Mouse (Mus musculus) C2C12 (cell line): ENCODE data around the gene Lix1.

Experiments used
- CTCF ChIP-seq: IDR thresholded peaks from one replicate; pipeline ENCODE4 v1.5.1; 2011; ENCODE audit not compliant: control insufficient read depth, insufficient read depth, insufficient read length
- MYOD1 ChIP-seq: IDR thresholded peaks from one replicate; pipeline ENCODE4 v1.6.1; 2011; ENCODE audit warnings: low read depth; ENCODE audit not compliant: control insufficient read depth, insufficient read length
- MYOG ChIP-seq: IDR thresholded peaks from one replicate; pipeline ENCODE4 v1.6.1; 2011; ENCODE audit not compliant: control insufficient read depth, insufficient read length; ENCODE audit errors: extremely low read depth
- USF1 ChIP-seq: IDR thresholded peaks from one replicate; pipeline ENCODE4 v1.6.1; 2011; ENCODE audit warnings: low read depth, mild to moderate bottlenecking, control low read depth, moderate library complexity

GRCm38 (mm10) chr17:17425906-17426305 is 23.4 kb downstream of the Lix1 start:
- TF ChIP-seq USF1 (no peak), CTCF (no peak), MYOD1 (no peak), MYOG (no peak)
